Mouse (Mus musculus) heart, adult 9 months (tissue): ENCODE data around the gene Hsd11b1.
A peak's percentile ranks its signal among the peaks of the same experiment; 100 is the strongest.
"Not testable (repeated sequence)": the region's sequence is repeated elsewhere in the genome, so short reads cannot be mapped to it uniquely, and the experiment has no call there.

Source experiments
- DNase-seq, 2 experiments: peaks; one replicate each; pipeline ENCODE4 v3.0.0; 2022; ENCODE audit warnings: low spot score in 2 of 2

Gene Hsd11b1

GRCm38 (mm10) chr1:193279492-193279891 is 15.6 kb upstream of the Hsd11b1 start:
- DNase-seq = no peak

GRCm38 (mm10) chr1:193278414-193279045 is 14.7 kb upstream of the Hsd11b1 start:
- DNase-seq = peak in 1 of 2 experiments; percentile 47

- no peak for DNase-seq
These were observed 10.7 kb upstream of the Hsd11b1 start for GRCm38 (mm10) chr1:193274407-193275071.

- peak; percentile 91 for DNase-seq
These were observed 9.2 kb upstream of the Hsd11b1 start, which contains the start of gene G0s2 for GRCm38 (mm10) chr1:193272916-193273601. TSS of gene G0s2 (minus strand) at chr1:193273217.

- DNase-seq = no peak
These were observed 8.5 kb upstream of the Hsd11b1 start for GRCm38 (mm10) chr1:193272137-193272915.

- DNase-seq = peak in 1 of 2 experiments; percentile 38
These were observed 7.3 kb upstream of the Hsd11b1 start for GRCm38 (mm10) chr1:193270965-193271763.

- DNase-seq = no peak
These were observed 1.9 kb upstream of the Hsd11b1 start for GRCm38 (mm10) chr1:193265734-193266133.

GRCm38 (mm10) chr1:193263026-193263907 is 608 bp downstream of the Hsd11b1 start:
- no peak for DNase-seq

- peak; percentile 88 to 93 for DNase-seq
These were observed 1.9 kb downstream of the Hsd11b1 start for GRCm38 (mm10) chr1:193261897-193262548.

- no peak for DNase-seq
These were observed 4.3 kb downstream of the Hsd11b1 start for GRCm38 (mm10) chr1:193259559-193259958.

- DNase-seq = no peak
These were observed 7.2 kb downstream of the Hsd11b1 start for GRCm38 (mm10) chr1:193256621-193257098.

- DNase-seq = no peak
These were observed 7.6 kb downstream of the Hsd11b1 start for GRCm38 (mm10) chr1:193256289-193256577.

GRCm38 (mm10) chr1:193255488-193256288 is 8.2 kb downstream of the Hsd11b1 start:
- DNase-seq = peak in 1 of 2 experiments; percentile 73

- DNase-seq = no peak
These were observed 8.8 kb downstream of the Hsd11b1 start for GRCm38 (mm10) chr1:193255032-193255431.

GRCm38 (mm10) chr1:193253895-193254294 is 10.0 kb downstream of the Hsd11b1 start:
- not testable (repeated sequence) for DNase-seq

- DNase-seq = no peak
These were observed 11.3 kb downstream of the Hsd11b1 start for GRCm38 (mm10) chr1:193252616-193253015.

GRCm38 (mm10) chr1:193251386-193251785 is 12.5 kb downstream of the Hsd11b1 start:
- DNase-seq = no peak

GRCm38 (mm10) chr1:193250026-193250425 is 13.8 kb downstream of the Hsd11b1 start:
- no peak for DNase-seq

- DNase-seq = no peak
These were observed 19.6 kb downstream of the Hsd11b1 start for GRCm38 (mm10) chr1:193244235-193244634.
